Comparison of ENCODE assay signal across 40 mouse cellular contexts in the genomic region with DNA sequence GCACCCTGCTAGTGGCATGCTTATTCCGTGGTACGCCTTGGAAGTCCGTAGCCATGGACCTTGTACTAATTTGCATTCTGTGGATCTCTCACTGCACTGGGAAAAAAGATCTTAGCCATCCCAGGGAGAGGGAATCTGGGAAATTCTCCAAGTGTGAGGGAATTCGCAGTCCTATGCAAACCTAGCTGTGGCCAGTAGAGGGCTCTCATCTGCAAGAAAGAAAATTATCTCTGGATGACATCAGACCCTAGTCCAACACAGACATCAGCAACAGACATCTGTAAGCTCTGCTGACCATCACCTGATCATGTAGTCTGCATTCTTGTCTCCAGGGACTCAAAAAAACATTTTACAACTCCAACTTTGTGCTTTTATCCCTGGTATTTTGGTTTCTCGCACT. TPM values are rescaled to one million over a fixed set of nuclear protein-coding genes. Genes with fewer than 3 reads are reported as not detected.
"Had no signal": no experiment of that assay in that cellular context is flagged by ENCODE, and none has a peak within 500 bp of the region (broad histone marks: within the 10 kb centered on the region; RNA-seq: fewer than 3 reads in every experiment).

No protein-coding gene starts in this region.

RNA-seq across cellular contexts. Expression of gene Ctsj, which starts 18.8 kb away (rescaled TPM):
- total RNA-seq: heart, postnatal 10 days; heart, postnatal 14 days; heart, postnatal 25 days; heart, postnatal 36 days; heart, postnatal 4 days; hindbrain, postnatal 0 days; layer of hippocampus, adult 18-20 months; layer of hippocampus, adult 2 months; layer of hippocampus, adult 8-10 months; layer of hippocampus, postnatal 10 days; layer of hippocampus, postnatal 14 days; layer of hippocampus, postnatal 25 days; layer of hippocampus, postnatal 36 days; left cerebral cortex, adult 18-20 months; left cerebral cortex, adult 2 months; left cerebral cortex, adult 8-10 months had no signal
- polyA plus RNA-seq: heart, embryonic 14.5 days; heart, embryonic 15.5 days; heart, embryonic 16.5 days; heart, postnatal 0 days; hindbrain, embryonic 10.5 days; hindbrain, embryonic 11.5 days; hindbrain, embryonic 12.5 days; hindbrain, embryonic 13.5 days; hindbrain, embryonic 14.5 days; hindbrain, embryonic 15.5 days; hindbrain, embryonic 16.5 days; hindbrain, postnatal 0 days; inflammation-experienced regulatory T-cells, adult 6 months; intestine, embryonic 14.5 days; intestine, embryonic 15.5 days; intestine, embryonic 16.5 days; intestine, postnatal 0 days; kidney, adult 2 months; kidney, embryonic 14.5 days; kidney, embryonic 15.5 days; kidney, embryonic 16.5 days; kidney, postnatal 0 days; large intestine, adult 2 months had no signal

RNA-seq across cellular contexts. Expression of gene Tpbpa, which starts 45.1 kb away (rescaled TPM):
- total RNA-seq: heart, postnatal 10 days; heart, postnatal 14 days; heart, postnatal 25 days; heart, postnatal 36 days; heart, postnatal 4 days; hindbrain, postnatal 0 days; layer of hippocampus, adult 18-20 months; layer of hippocampus, adult 2 months; layer of hippocampus, adult 8-10 months; layer of hippocampus, postnatal 10 days; layer of hippocampus, postnatal 14 days; layer of hippocampus, postnatal 25 days; layer of hippocampus, postnatal 36 days; left cerebral cortex, adult 18-20 months; left cerebral cortex, adult 2 months; left cerebral cortex, adult 8-10 months had no signal
- polyA plus RNA-seq: heart, embryonic 12.5 days; heart, embryonic 13.5 days; heart, embryonic 14.5 days; heart, embryonic 15.5 days; heart, embryonic 16.5 days; heart, postnatal 0 days; hindbrain, embryonic 10.5 days; hindbrain, embryonic 11.5 days; hindbrain, embryonic 12.5 days; hindbrain, embryonic 13.5 days; hindbrain, embryonic 14.5 days; hindbrain, embryonic 15.5 days; hindbrain, embryonic 16.5 days; hindbrain, postnatal 0 days; inflammation-experienced regulatory T-cells, adult 6 months; intestine, embryonic 14.5 days; intestine, embryonic 15.5 days; intestine, embryonic 16.5 days; intestine, postnatal 0 days; kidney, adult 2 months; kidney, embryonic 14.5 days; kidney, embryonic 15.5 days; kidney, embryonic 16.5 days; kidney, postnatal 0 days; large intestine, adult 2 months had no signal

RNA-seq across cellular contexts. Expression of gene Gm49391, which starts 50.5 kb away (rescaled TPM):
- total RNA-seq: layer of hippocampus, adult 18-20 months; layer of hippocampus, adult 2 months; layer of hippocampus, postnatal 36 days had no signal

RNA-seq across cellular contexts. Expression of gene Gm49393, which starts 51.5 kb away (rescaled TPM):
- total RNA-seq: heart, postnatal 10 days; heart, postnatal 14 days; heart, postnatal 25 days; heart, postnatal 36 days; hindbrain, postnatal 0 days; layer of hippocampus, adult 18-20 months; layer of hippocampus, adult 2 months; layer of hippocampus, adult 8-10 months; layer of hippocampus, postnatal 10 days; layer of hippocampus, postnatal 14 days; layer of hippocampus, postnatal 25 days; layer of hippocampus, postnatal 36 days; left cerebral cortex, adult 18-20 months; left cerebral cortex, adult 2 months; left cerebral cortex, adult 8-10 months had no signal
- polyA plus RNA-seq: heart, embryonic 12.5 days; heart, embryonic 13.5 days; heart, embryonic 14.5 days; heart, embryonic 16.5 days; hindbrain, embryonic 10.5 days; hindbrain, embryonic 11.5 days; hindbrain, embryonic 12.5 days; hindbrain, embryonic 13.5 days; hindbrain, embryonic 14.5 days; hindbrain, embryonic 15.5 days; hindbrain, postnatal 0 days; inflammation-experienced regulatory T-cells, adult 6 months; intestine, embryonic 14.5 days; intestine, embryonic 15.5 days; intestine, embryonic 16.5 days; intestine, postnatal 0 days; kidney, adult 2 months; kidney, embryonic 14.5 days; kidney, embryonic 16.5 days; kidney, postnatal 0 days; large intestine, adult 2 months had no signal
